Mouse (Mus musculus): ENCODE data around the gene Lce1a2.

Lce1a2 gene

GRCm38 (mm10) chr3:92670215-92670614 lies at the start of gene Lce1a2:
Gene Lce1a2 (minus strand): TSS chr3:92670315.
- no peak for DNase-seq

- no peak for DNase-seq
Observed at GRCm38 (mm10) chr3:92715122-92715521, 45.0 kb upstream of the Lce1a2 start.

DNA sequence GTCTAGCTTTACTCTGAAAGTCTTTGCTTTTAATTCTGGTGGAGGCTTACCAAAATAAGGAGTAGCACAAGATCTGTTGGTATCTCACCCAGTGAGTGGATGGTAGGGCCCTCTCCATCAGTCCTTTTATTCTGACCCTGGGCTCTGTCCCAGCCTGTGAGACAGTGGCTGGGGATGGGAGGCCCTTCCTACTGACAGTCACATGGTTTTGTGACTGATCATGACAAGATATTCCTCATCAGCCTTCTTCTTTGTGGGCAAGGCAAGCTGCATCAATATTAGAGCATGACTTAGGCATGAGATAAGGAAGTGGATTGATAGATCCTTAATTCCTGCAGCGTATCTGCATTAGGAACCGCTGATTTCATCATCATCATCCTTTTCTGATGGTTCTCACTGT lies 38.9 kb upstream of the Lce1a2 start, which contains the start of gene Lce1e:
Lce1e (minus strand) TSS at position 101 of the 400 bp plus-strand sequence.
- no peak for DNase-seq

DNA sequence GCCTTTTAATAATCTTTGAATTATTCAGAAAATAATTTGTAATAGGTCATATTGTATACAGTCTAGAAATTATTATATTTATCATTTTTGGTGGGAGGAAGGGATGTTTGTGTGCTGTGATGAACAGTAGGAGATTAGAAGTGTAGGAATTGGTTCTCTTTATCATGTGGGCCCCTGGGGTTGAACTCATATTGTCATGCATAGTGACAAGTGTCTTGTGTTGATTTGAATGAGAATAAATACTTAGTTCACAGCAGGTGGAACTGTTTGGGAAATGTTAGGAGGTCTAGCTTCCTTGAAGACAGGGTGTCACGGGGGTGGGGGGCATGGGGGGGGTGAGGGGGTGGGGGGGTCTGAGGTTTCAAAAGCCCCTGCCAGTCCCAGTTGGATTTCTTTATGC lies 24.5 kb upstream of the Lce1a2 start:
- no peak for DNase-seq

- DNase-seq, result no peak
Observed at GRCm38 (mm10) chr3:92691688-92692087, 21.6 kb upstream of the Lce1a2 start.

GRCm38 (mm10) chr3:92689154-92689553 lies 19.0 kb upstream of the Lce1a2 start:
- DNase-seq, result peak; percentile 23 to 40

- no peak for DNase-seq
Observed at GRCm38 (mm10) chr3:92687110-92687509, 17.0 kb upstream of the Lce1a2 start, which contains the start of gene Lce1d. Gene Lce1d (minus strand): TSS chr3:92687210.

DNA sequence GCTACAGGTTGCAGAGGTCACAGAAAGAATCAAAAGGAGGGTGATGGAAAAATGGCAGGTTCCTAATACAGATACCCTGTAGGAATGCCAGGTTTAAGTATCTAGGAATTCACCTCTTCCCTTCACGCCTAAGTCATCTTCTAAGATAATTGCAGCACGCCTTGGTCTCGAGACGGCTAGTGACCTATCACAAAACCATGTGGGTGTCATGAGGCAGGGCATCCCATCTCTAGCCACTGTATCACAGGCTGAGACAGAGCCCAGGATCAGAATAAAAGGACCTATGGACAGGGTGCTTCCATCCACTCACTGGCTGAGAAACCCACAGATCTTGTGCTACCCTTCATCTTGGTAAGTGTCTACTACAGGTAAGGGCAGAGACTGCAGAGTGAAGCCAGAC lies 8.8 kb upstream of the Lce1a2 start, which contains the start of gene Lce1c:
Lce1c (plus strand) TSS at position 301 of the 400 bp plus-strand sequence.
- no peak for DNase-seq

DNA sequence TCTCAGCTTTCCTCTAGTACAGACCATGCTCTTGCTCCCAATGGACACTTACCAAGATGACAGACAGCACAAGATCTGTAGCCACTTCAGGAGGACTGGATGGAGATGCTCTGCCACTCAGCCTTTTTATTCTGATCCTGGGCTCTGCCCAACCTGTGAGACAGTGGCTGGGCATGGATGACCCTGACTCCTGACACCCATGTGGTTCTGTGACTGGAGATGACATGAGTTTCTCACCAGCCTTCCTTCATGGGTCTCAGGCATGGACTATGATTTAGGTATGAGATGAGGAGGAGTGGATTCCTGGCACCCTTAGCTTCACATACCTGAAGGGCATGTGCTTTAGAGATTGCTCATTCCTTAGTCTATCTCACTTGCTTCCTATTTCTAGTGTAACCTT lies 13.3 kb downstream of the Lce1a2 start, which contains the start of gene Lce1b:
Lce1b (minus strand) TSS at position 101 of the 400 bp plus-strand sequence.
- DNase-seq, result no peak

- DNase-seq, result no peak
Observed at GRCm38 (mm10) chr3:92648207-92648606, 21.9 kb downstream of the Lce1a2 start, which contains the start of gene Lce1a1. Gene Lce1a1 (minus strand): TSS chr3:92648307.

DNA sequence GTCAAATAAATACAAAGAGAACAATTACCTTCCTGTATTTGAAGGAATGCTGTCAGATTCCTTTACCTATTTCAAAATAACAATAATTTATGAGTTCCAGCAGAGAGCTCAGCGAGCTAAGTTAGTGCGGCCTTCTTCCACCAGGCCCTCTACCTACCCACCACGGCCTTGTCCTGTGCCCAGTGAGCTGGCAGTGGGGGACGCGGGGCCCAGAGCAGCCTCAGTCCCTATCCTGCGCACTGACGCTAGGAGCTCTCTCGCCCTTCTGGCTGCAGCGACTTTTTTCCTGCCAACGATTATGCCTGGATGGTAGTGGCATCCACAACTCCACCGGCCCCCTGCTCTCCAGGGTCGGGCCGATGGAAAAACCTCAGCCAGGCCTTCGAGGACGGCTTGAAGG lies 30.3 kb downstream of the Lce1a2 start:
- DNase-seq, result no peak

DNA sequence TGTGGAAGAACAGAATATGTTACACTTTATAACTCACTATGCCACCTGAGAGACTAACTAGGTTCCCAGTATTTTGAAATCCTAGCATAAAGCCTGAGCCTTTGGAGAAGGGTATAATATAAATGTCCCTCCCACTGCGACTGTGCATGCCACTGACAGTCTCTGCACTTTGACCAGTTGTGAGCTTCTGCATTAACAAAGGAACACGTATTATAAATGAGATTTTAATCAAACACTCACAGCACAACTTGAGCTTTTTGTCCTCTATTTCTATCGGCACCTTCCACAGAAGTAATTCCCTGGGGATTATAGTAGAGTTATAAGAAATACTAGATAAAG lies 31.5 kb downstream of the Lce1a2 start:
- no peak for DNase-seq

GRCm38 (mm10) chr3:92637745-92638652 lies 32.1 kb downstream of the Lce1a2 start:
- no peak for DNase-seq

DNA sequence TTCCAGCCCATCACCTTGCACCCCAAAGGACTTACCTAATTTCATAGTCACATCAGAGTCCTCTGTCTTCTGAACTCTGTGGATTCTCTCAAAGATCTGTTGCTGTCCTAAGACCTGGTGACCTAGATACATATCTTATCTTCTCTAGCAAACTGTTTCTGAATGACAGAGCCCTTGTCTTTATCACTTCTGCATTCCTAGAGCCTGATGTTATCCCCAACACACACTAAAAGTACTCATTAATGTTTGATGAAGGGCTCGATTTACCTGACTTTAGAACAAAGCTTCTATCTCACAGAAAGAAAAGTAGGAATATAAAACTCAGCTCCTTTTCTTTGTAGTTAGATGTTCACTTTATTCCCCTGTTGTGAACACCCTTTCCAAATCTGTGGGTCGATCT lies 48.6 kb downstream of the Lce1a2 start, which contains the start of gene Lce6a:
Lce6a (minus strand) TSS at position 101 of the 400 bp plus-strand sequence.
- no peak for DNase-seq
